Mouse (Mus musculus) splenic B cell, adult 2 months (primary cell): Measurements from ENCODE around the gene Epha5.

Source experiments
- DNase-seq: peaks from one replicate; pipeline ENCODE4 v3.0.0-alpha.2; 2011; ENCODE audit warnings: low read depth, low spot score
- H3K27me3 ChIP-seq: 2 replicates; pipeline ENCODE4 v1.6.1; 2012; ENCODE audit warnings: mild to moderate bottlenecking, low read length, moderate library complexity, mixed read lengths; ENCODE audit not compliant: control insufficient read depth, poor library complexity, insufficient read depth, severe bottlenecking
- H3K36me3 ChIP-seq: 2 replicates; pipeline ENCODE4 v1.6.1; 2012; ENCODE audit warnings: mild to moderate bottlenecking, low read length, moderate library complexity, mixed read lengths; ENCODE audit not compliant: control insufficient read depth, poor library complexity, insufficient read depth, severe bottlenecking

Gene Epha5

DNA sequence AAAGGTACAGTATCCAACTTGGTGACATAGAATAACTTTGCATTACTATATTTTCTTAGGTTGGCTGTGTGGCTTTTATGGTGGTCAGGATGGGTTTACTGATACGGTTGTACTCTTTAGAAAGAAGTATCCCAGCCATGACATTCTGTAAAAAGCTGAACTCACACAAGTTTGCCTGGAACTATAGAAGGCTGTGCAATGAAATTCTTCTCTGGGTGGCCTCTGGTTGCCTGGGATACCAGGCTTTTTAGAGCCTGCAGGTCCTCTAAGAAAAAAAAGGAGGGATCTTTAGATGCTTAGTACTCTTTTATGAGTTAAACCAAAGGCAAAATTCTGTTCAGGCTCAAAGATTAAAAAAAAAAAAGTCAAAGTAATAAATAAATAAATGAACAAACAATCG is 208.6 kb downstream of the Epha5 start:
- Histone ChIP-seq H3K36me3 (no peaks in the 10 kb centered on the region), H3K27me3 (no peaks in the 10 kb centered on the region)
- DNase-seq = no peak

DNA sequence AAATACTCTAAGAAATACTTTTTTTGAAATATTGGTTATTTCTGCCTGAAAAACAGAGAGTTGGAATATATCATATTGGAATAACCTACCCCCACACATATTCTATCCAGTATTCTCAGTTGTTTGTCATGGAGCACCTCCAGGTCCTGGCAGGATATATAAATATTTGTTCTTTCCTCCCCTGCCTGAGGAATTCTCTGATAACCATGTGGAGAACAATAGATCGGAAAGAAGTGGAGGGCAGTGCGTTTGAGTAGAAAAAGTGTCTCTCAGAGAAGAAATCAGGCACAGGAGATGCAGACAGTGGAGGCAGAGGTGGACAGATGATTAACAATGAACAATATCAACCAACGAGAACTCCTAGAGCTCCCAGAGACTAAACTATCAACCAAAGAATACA is 223.8 kb downstream of the Epha5 start:
- Histone ChIP-seq H3K36me3 (no peaks in the 10 kb centered on the region), H3K27me3 (no peaks in the 10 kb centered on the region)
- DNase-seq = no peak

DNA sequence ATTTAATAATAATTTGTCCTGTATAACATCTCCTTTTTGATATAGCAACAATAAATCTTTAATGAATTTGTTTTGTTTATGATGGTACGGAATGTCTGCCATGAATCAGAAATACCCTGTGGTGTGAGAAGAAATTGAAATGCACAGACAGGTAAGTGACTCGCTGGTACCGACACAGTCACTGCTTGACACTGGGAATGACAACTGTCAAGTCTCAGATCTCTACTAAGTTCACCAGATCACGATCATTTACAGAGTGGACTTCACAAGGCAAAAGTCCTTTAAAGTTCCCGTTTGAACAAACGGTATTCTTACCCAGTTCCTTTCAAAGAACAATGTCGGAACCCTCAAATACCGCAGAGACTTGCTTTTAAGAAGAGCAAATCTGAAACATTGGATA is 233.0 kb downstream of the Epha5 start:
- Histone ChIP-seq H3K36me3 (no peaks in the 10 kb centered on the region), H3K27me3 (no peaks in the 10 kb centered on the region)
- DNase-seq = no peak

DNA sequence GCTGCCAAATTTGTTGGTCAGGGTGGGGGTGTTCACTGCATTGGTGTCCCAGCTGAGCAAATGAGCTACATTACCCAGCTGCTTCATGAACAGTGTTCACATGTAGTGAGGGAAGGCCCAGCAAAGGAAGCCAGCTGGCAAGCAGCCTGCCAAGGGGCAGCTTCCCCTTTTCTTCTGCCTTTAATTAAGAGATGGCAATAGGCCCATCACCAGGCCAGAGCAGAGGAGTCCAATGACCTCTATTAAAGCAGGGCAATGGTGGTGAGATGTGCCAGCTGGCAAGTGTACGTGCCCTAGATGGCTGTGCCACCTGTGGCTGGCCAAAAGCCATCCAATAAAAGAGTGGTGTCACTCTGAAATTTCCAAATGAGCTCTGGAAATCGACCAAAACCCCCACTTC is 264.1 kb downstream of the Epha5 start:
- H3K27me3 ChIP-seq = no peaks in the 10 kb centered on the region
- no peak for DNase-seq

DNA sequence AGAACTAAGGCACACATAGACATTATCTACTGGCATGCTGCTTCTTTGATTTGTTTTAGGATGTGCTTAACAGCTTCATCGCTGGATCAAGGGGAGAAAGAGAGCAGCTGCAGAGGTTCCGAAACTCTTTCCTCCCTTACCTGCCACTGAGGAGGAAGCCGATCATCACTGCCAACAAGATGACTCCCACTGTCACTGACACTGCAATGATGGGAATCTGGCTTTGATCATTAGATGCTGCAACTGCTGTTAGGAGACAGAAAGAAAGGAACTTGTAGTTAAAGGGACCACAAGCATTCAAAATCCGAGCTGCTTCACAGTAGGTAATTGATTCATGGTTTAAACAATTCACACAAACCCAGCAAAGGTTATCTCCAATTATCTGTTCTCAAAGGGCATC is 275.0 kb downstream of the Epha5 start:
- Histone ChIP-seq H3K27me3 (no peaks in the 10 kb centered on the region), H3K36me3 (no peaks in the 10 kb centered on the region)
- DNase-seq = no peak

More for the DNA sequence above, 264.1 kb downstream of the Epha5 start:
- H3K36me3 ChIP-seq = no peaks in the 10 kb centered on the region

DNA sequence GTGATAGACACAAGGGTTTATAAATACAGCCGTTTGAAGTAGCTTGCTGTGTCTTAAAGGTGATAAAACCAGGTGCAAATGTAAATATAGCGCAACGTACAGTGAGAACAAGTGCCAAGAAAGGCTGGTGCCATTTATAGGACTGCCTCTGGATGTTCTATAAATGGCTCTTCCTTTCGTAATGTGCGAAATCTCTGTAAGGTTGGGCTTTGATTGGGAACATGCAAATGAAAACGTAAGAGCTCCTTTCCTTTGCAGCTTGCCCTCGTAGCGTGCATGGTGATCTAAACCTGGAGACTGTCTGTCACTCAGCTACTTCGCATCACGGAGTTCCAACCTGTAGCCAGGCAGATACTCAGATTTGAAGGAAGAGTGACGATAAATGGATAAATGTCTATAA is 321.2 kb downstream of the Epha5 start:
- Histone ChIP-seq H3K27me3 (no peaks in the 10 kb centered on the region), H3K36me3 (no peaks in the 10 kb centered on the region)
- no peak for DNase-seq

DNA sequence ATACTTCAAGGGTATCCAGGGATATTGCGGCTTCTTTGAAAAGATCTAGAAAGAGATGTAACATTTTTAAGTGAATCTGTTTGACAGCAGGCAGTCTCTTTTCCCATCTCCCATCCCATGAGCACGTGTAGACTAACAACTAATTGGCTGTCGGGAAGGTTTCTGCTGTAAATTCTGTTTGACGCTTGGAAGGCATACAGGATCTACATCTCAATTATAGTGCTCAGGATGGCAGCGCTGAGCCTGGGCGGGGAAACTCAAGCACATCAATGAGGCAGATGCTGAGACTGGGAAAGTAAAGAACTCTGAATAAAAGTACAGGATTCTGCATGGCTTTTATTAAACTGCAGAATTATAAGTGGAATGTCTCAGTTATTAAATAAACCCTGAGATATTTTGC is 335.9 kb downstream of the Epha5 start:
- no peaks in the 10 kb centered on the region for H3K36me3 ChIP-seq
- no peak for DNase-seq
- no peaks in the 10 kb centered on the region for H3K27me3 ChIP-seq

DNA sequence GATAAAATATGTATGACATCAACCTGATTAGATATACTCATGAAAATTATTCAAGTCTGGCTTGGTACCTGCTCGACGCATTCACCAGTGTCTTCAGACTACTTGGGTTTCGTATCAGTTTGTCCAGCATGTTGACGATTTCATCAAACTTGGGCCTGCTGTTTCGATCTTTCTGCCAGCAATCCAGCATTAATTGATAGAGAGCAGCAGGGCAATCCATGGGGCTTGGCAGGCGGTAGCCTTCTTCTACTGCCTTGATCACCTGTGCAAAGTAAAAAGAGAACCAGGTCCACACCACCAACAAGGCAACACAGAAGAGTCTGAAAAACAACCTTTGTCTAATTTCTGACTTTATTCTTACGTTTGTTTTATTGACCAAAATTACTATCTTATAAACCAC is 346.2 kb downstream of the Epha5 start:
- Histone ChIP-seq H3K36me3 (no peaks in the 10 kb centered on the region), H3K27me3 (no peaks in the 10 kb centered on the region)
- DNase-seq = no peak

DNA sequence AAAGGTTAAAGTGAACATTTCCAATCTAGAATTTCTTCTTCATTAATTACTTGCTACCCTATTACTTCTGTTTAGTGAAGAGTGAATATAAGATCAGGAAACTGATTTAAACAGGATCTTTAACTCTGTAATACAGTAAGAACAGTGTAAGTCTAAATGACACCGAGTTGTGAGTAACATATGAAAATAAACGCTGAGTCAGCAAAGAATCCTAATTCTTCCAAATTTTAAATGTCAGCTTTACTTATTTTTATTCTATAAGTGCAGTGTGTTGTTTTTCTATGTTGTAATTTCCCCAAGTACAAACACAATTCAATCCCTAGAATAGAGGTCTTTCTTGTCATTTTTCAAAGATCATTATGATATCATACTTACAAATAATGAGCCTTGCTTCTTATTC is 363.3 kb downstream of the Epha5 start:
- Histone ChIP-seq H3K27me3 (no peaks in the 10 kb centered on the region), H3K36me3 (no peaks in the 10 kb centered on the region)
- DNase-seq = no peak

DNA sequence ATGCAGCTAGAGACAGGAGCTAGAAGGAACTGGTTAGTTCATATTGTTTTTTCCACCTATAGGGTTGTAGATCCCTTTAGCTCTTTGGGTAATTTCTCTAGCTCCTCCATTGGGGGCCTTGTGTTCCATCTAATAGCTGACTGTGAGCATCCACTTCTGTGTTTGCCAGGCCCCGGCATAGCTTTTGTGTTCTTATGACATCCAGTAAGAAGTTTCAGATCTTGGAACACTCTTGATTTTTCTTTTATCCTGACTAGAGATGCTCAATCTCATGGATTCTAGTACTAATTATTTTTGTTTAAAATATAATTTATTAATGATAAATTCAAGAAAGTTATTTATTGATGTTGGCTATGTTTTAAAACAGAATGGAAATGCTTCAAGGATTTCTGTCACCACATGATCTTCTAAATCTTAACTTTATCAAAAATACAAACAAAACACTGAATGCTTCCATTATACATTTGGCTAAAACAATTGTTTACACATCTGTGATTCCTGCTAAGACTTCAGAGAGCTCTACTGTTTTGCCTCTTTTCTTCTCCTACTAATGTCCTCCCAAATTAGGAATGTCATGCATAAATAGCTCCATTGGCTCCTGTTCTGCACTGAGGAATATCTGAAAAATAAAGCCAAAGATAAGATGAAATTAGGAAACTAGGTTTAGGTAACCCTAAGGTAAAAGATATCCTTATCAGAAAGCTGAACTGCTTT is 379.8 kb downstream of the Epha5 start:
- no peaks in the 10 kb centered on the region for H3K27me3 ChIP-seq
- H3K36me3 ChIP-seq = no peaks in the 10 kb centered on the region
- no peak for DNase-seq
